Mouse (Mus musculus) embryonic facial prominence, embryonic 13.5 days (tissue): ENCODE results near the gene Kcnk2. TPM values are rescaled to one million over a fixed set of nuclear protein-coding genes. Genes with fewer than 3 reads are reported as not detected.
A peak's percentile ranks its signal among the peaks of the same experiment; 100 is the strongest.

Source experiments
- ATAC-seq: fragments of 200-750 bp; cut with Nextera tagmentation; 2 replicates; pipeline ENCODE4 v1.8.0; 2017; ENCODE audit warnings: low read depth; ENCODE audit not compliant: insufficient number of reproducible peaks, insufficient read depth, low FRiP score, low TSS enrichment
- H3K27ac ChIP-seq: fragments of 300-500 bp; sonication (generic); 2 replicates; pipeline ENCODE4 v1.5.1; 2015; ENCODE audit warnings: moderate library complexity, mild to moderate bottlenecking, inconsistent platforms
- H3K27me3 ChIP-seq: fragments of 300-500 bp; sonication (generic); 2 replicates; pipeline ENCODE4 v1.6.1; 2015; ENCODE audit warnings: mild to moderate bottlenecking, inconsistent platforms
- H3K36me3 ChIP-seq: fragments of 300-500 bp; sonication (generic); 2 replicates; pipeline ENCODE4 v1.6.1; 2015; ENCODE audit warnings: mild to moderate bottlenecking, inconsistent platforms
- H3K4me1 ChIP-seq: fragments of 300-500 bp; sonication (generic); 2 replicates; pipeline ENCODE4 v1.6.1; 2015; ENCODE audit warnings: inconsistent platforms
- H3K4me2 ChIP-seq: fragments of 300-500 bp; sonication (generic); 2 replicates; pipeline ENCODE4 v1.6.1; 2015; ENCODE audit warnings: moderate library complexity, mild to moderate bottlenecking, inconsistent platforms
- H3K4me3 ChIP-seq: fragments of 300-500 bp; sonication (generic); 2 replicates; pipeline ENCODE4 v1.5.1; 2015; ENCODE audit warnings: mild to moderate bottlenecking, inconsistent platforms
- H3K9ac ChIP-seq: fragments of 300-500 bp; sonication (generic); 2 replicates; pipeline ENCODE4 v1.6.1; 2015; ENCODE audit warnings: mild to moderate bottlenecking, inconsistent platforms
- H3K9me3 ChIP-seq: fragments of 300-500 bp; sonication (generic); 2 replicates; pipeline ENCODE4 v1.6.1; 2016; ENCODE audit warnings: inconsistent platforms
- WGBS: fragments of 180-500 bp; shearing (Covaris S2); methylation state at CpG from one replicate; pipeline ENCODE4 v1.1.7; 2015; ENCODE audit warnings: mixed read lengths; 5-methylcytosine and 5-hydroxymethylcytosine counted together
- polyA plus RNA-seq: library from polyadenylated mRNA; unstranded; fragments of >200 nt; fragmentation: Nextera tagmentation; extraction: Ambion mirVana; gene quantifications from 2 replicates; pipeline ENCODE4 v1.2.1, GENCODE M21; 2015

The Kcnk2 gene
- polyA plus RNA-seq, 1 experiment from 2014 or later, result 9.5 TPM

GRCm38 (mm10) chr1:189403139-189403538 lies 1.1 kb upstream of the Kcnk2 start:
- Histone ChIP-seq H3K36me3 (no peaks in the 10 kb centered on the region), H3K4me1 (peaks cover 15% of the 10 kb centered on the region), H3K4me3 (no peak overlapping the region), H3K27me3 (no peaks in the 10 kb centered on the region), H3K9ac (no peak overlapping the region), H3K9me3 (no peaks in the 10 kb centered on the region), H3K4me2 (peak overlapping the region; percentile 50), H3K27ac (peak overlapping the region; percentile 34; the same call in 1 of the 2 replicates)
- no peak for ATAC-seq
- 41% methylated on average over 4 of the region's 4 CpGs for WGBS

- Histone ChIP-seq H3K27ac (no peak overlapping the region), H3K27me3 (no peaks in the 10 kb centered on the region), H3K4me3 (no peak overlapping the region), H3K36me3 (no peaks in the 10 kb centered on the region), H3K4me1 (no peaks in the 10 kb centered on the region), H3K9me3 (no peaks in the 10 kb centered on the region), H3K9ac (no peak overlapping the region), H3K4me2 (no peak overlapping the region)
- no peak for ATAC-seq
- 92% methylated on average over 10 of the region's 10 CpGs for WGBS
Observed at GRCm38 (mm10) chr1:189386848-189387247, 15.2 kb downstream of the Kcnk2 start.

GRCm38 (mm10) chr1:189386141-189386540 lies 15.9 kb downstream of the Kcnk2 start:
- Histone ChIP-seq H3K4me1 (no peaks in the 10 kb centered on the region), H3K27ac (no peak overlapping the region), H3K4me2 (no peak overlapping the region), H3K4me3 (no peak overlapping the region), H3K36me3 (no peaks in the 10 kb centered on the region), H3K9ac (no peak overlapping the region), H3K27me3 (no peaks in the 10 kb centered on the region), H3K9me3 (no peaks in the 10 kb centered on the region)
- 84% methylated on average over 2 of the region's 2 CpGs for WGBS
- no peak for ATAC-seq

- 80% methylated on average over 4 of the region's 4 CpGs for WGBS
- Histone ChIP-seq H3K4me2 (no peak overlapping the region), H3K4me1 (no peaks in the 10 kb centered on the region), H3K36me3 (no peaks in the 10 kb centered on the region), H3K27ac (no peak overlapping the region), H3K27me3 (no peaks in the 10 kb centered on the region), H3K9me3 (no peaks in the 10 kb centered on the region), H3K4me3 (no peak overlapping the region), H3K9ac (no peak overlapping the region)
- ATAC-seq, result no peak
Observed at GRCm38 (mm10) chr1:189367722-189368121, 34.4 kb downstream of the Kcnk2 start.

GRCm38 (mm10) chr1:189364188-189364587 lies 37.9 kb downstream of the Kcnk2 start:
- no peaks in the 10 kb centered on the region for H3K36me3 ChIP-seq
- 63% methylated on average over 5 of the region's 5 CpGs for WGBS
- H3K9me3 ChIP-seq, result no peaks in the 10 kb centered on the region
- no peaks in the 10 kb centered on the region for H3K4me1 ChIP-seq
- H3K9ac ChIP-seq, result no peak overlapping the region
- no peaks in the 10 kb centered on the region for H3K27me3 ChIP-seq
- no peak overlapping the region for H3K4me2 ChIP-seq
- ATAC-seq, result no peak
- H3K27ac ChIP-seq, result no peak overlapping the region
- no peak overlapping the region for H3K4me3 ChIP-seq

- no peak overlapping the region for H3K4me2 ChIP-seq
- H3K27me3 ChIP-seq, result no peaks in the 10 kb centered on the region
- 65% methylated on average over 6 of the region's 6 CpGs for WGBS
- no peaks in the 10 kb centered on the region for H3K36me3 ChIP-seq
- H3K4me1 ChIP-seq, result no peaks in the 10 kb centered on the region
- H3K27ac ChIP-seq, result no peak overlapping the region
- no peak overlapping the region for H3K9ac ChIP-seq
- no peak overlapping the region for H3K4me3 ChIP-seq
- H3K9me3 ChIP-seq, result no peaks in the 10 kb centered on the region
- no peak for ATAC-seq
Observed at GRCm38 (mm10) chr1:189362579-189362978, 39.5 kb downstream of the Kcnk2 start.

GRCm38 (mm10) chr1:189359699-189360098 lies 42.4 kb downstream of the Kcnk2 start:
- 74% methylated on average over 4 of the region's 4 CpGs for WGBS
- ATAC-seq, result no peak
- Histone ChIP-seq H3K9me3 (no peaks in the 10 kb centered on the region), H3K9ac (no peak overlapping the region), H3K27me3 (no peaks in the 10 kb centered on the region), H3K36me3 (no peaks in the 10 kb centered on the region), H3K4me1 (no peaks in the 10 kb centered on the region), H3K4me2 (no peak overlapping the region), H3K4me3 (no peak overlapping the region), H3K27ac (no peak overlapping the region)

GRCm38 (mm10) chr1:189353887-189354286 lies 48.2 kb downstream of the Kcnk2 start:
- Histone ChIP-seq H3K9me3 (no peaks in the 10 kb centered on the region; the same call in 1 of the 2 replicates), H3K4me1 (no peaks in the 10 kb centered on the region), H3K36me3 (no peaks in the 10 kb centered on the region), H3K4me2 (no peak overlapping the region), H3K27ac (no peak overlapping the region), H3K9ac (no peak overlapping the region), H3K27me3 (no peaks in the 10 kb centered on the region), H3K4me3 (no peak overlapping the region)
- no peak for ATAC-seq
- 78% methylated on average over 1 of the region's 1 CpGs for WGBS

GRCm38 (mm10) chr1:189351804-189352203 lies 50.3 kb downstream of the Kcnk2 start:
- no peak for ATAC-seq
- Histone ChIP-seq H3K27me3 (no peaks in the 10 kb centered on the region), H3K4me3 (no peak overlapping the region), H3K4me1 (no peaks in the 10 kb centered on the region), H3K4me2 (no peak overlapping the region), H3K9me3 (no peaks in the 10 kb centered on the region; the same call in 1 of the 2 replicates), H3K9ac (no peak overlapping the region), H3K27ac (no peak overlapping the region), H3K36me3 (no peaks in the 10 kb centered on the region)
- WGBS, result 91% methylated on average over 6 of the region's 6 CpGs

GRCm38 (mm10) chr1:189349205-189349604 lies 52.9 kb downstream of the Kcnk2 start:
- 85% methylated on average over 5 of the region's 5 CpGs for WGBS
- ATAC-seq, result no peak

GRCm38 (mm10) chr1:189345166-189345565 lies 56.9 kb downstream of the Kcnk2 start:
- Histone ChIP-seq H3K4me2 (no peak overlapping the region), H3K9me3 (no peaks in the 10 kb centered on the region; the same call in 1 of the 2 replicates), H3K4me3 (no peak overlapping the region), H3K36me3 (no peaks in the 10 kb centered on the region), H3K27ac (no peak overlapping the region), H3K9ac (no peak overlapping the region), H3K4me1 (peaks cover 10% of the 10 kb centered on the region), H3K27me3 (peaks cover 36% of the 10 kb centered on the region; the same call in 1 of the 2 replicates)
- 69% methylated on average over 5 of the region's 5 CpGs for WGBS
- no peak for ATAC-seq

More at GRCm38 (mm10) chr1:189349205-189349604, 52.9 kb downstream of the Kcnk2 start:
- H3K9ac ChIP-seq, result no peak overlapping the region
- H3K27me3 ChIP-seq, result peaks cover 14% of the 10 kb centered on the region; the same call in 1 of the 2 replicates
- no peak overlapping the region for H3K27ac ChIP-seq
- H3K36me3 ChIP-seq, result no peaks in the 10 kb centered on the region
- no peak overlapping the region for H3K4me3 ChIP-seq
- H3K9me3 ChIP-seq, result no peaks in the 10 kb centered on the region; the same call in 1 of the 2 replicates
- no peaks in the 10 kb centered on the region for H3K4me1 ChIP-seq
- no peak overlapping the region for H3K4me2 ChIP-seq

GRCm38 (mm10) chr1:189343301-189344251 lies 58.5 kb downstream of the Kcnk2 start:
- Histone ChIP-seq H3K4me1 (peaks cover 10% of the 10 kb centered on the region), H3K9me3 (no peaks in the 10 kb centered on the region), H3K27ac (no peak overlapping the region), H3K27me3 (peaks cover 36% of the 10 kb centered on the region; the same call in 1 of the 2 replicates), H3K4me2 (peak overlapping the region; percentile 96), H3K9ac (peak overlapping the region; percentile 82), H3K36me3 (no peaks in the 10 kb centered on the region), H3K4me3 (peak overlapping the region; percentile 73)
- WGBS, result 1% methylated on average over 78 of the region's 82 CpGs
- ATAC-seq, result peak; percentile 72
